Mouse (Mus musculus) kidney, postnatal 0 days (tissue): ENCODE measurements at regions not wholly inside any gene's neighbourhood (a gene's known extent, or its start where the extent isn't known, plus 50 kb on each side); places are given as distances from the start of the nearest gene placed in this dataset.

ENCODE experiments used
- ATAC-seq: fragments of 200-750 bp; cut with Nextera tagmentation; replicated peaks from 2 replicates; pipeline ENCODE4 v1.8.0; 2017; ENCODE audit warnings: low read depth, moderate number of reproducible peaks, moderate TSS enrichment, moderate library complexity; ENCODE audit not compliant: low FRiP score
- DNase-seq: peaks from one replicate; pipeline ENCODE4 v3.0.0-alpha.2; 2016; ENCODE audit warnings: low spot score
- H3K27ac ChIP-seq: fragments of 300-500 bp; sonication (generic); 2 replicates; pipeline ENCODE4 v1.5.1; 2014; ENCODE audit warnings: mild to moderate bottlenecking
- H3K27me3 ChIP-seq: fragments of 300-500 bp; sonication (generic); 2 replicates; pipeline ENCODE4 v1.6.1; 2014; ENCODE audit warnings: low read length, mixed read lengths; ENCODE audit not compliant: insufficient read depth
- H3K36me3 ChIP-seq: fragments of 300-500 bp; sonication (generic); 2 replicates; pipeline ENCODE4 v1.6.1; 2014; ENCODE audit warnings: low read length, mixed read lengths; ENCODE audit not compliant: insufficient read depth
- H3K4me1 ChIP-seq: fragments of 300-500 bp; sonication (generic); replicated peaks from 2 replicates; pipeline ENCODE4 v1.6.1; 2014; ENCODE audit warnings: antibody characterized with exemption, low read length, mixed read lengths; ENCODE audit not compliant: insufficient read depth
- H3K4me2 ChIP-seq: fragments of 300-500 bp; sonication (generic); 2 replicates; pipeline ENCODE4 v1.6.1; 2014; ENCODE audit warnings: mild to moderate bottlenecking, low read length, moderate library complexity, mixed read lengths
- H3K4me3 ChIP-seq: fragments of 300-500 bp; sonication (generic); replicated peaks from 2 replicates; pipeline ENCODE4 v1.5.1; 2014; ENCODE audit warnings: low read depth, low read length
- H3K9ac ChIP-seq: fragments of 300-500 bp; sonication (generic); 2 replicates; pipeline ENCODE4 v1.6.1; 2014; ENCODE audit warnings: low read depth, low read length
- H3K9me3 ChIP-seq: fragments of 300-500 bp; sonication (generic); replicated peaks from 2 replicates; pipeline ENCODE4 v1.6.1; 2016; ENCODE audit warnings: low read length, inconsistent platforms, mixed read lengths
- CTCF ChIP-seq: IDR thresholded peaks from 2 replicates; pipeline ENCODE4 v1.5.1; 2016; ENCODE audit warnings: antibody characterized with exemption, low read depth, mild to moderate bottlenecking, moderate library complexity
- WGBS: fragments of 180-500 bp; shearing (Covaris S2); extraction: QIAGEN DNeasy Blood & Tissue Kit; methylation state at CpG from one replicate; pipeline ENCODE4 v1.1.7; 2014; 5-methylcytosine and 5-hydroxymethylcytosine counted together

DNA sequence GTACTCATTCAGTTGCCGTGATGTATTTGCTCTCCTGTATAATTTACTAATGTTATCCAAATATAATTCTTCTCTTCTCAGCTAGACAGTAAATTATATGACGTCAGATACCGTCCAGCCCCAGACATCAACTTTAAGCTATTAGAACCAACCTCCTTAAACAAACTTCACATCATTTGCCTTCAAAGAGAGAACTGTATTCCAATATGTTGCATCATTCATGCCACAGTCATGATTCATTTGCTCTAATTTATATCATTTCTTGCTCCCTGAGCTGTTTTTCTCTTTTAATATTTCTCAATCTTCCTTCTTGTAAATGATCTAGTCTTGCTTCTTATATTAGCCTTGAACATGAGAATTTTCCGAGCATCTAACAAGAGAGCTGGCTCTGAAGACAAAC lies 882.7 kb upstream of the Gm7489 start:
- Histone ChIP-seq H3K27ac (no peak overlapping the region), H3K9me3 (no peaks in the 10 kb centered on the region), H3K27me3 (no peaks in the 10 kb centered on the region), H3K4me2 (no peak overlapping the region), H3K36me3 (no peaks in the 10 kb centered on the region), H3K4me1 (no peaks in the 10 kb centered on the region), H3K9ac (no peak overlapping the region), H3K4me3 (no peak overlapping the region)
- no peak for ATAC-seq
- DNase-seq = no peak
- no peak for TF ChIP-seq CTCF
- 63% methylated on average over 4 of the region's 4 CpGs for WGBS

- H3K27ac ChIP-seq = no peak overlapping the region
- H3K9me3 ChIP-seq = no peaks in the 10 kb centered on the region
- no peaks in the 10 kb centered on the region for H3K4me1 ChIP-seq
- no peak overlapping the region for H3K4me3 ChIP-seq
- no peak for DNase-seq
- no peaks in the 10 kb centered on the region for H3K27me3 ChIP-seq
- no peak overlapping the region for H3K9ac ChIP-seq
- no peaks in the 10 kb centered on the region for H3K36me3 ChIP-seq
- TF ChIP-seq CTCF = no peak
- ATAC-seq = no peak
- no peak overlapping the region for H3K4me2 ChIP-seq
These were observed 880.6 kb upstream of the Gm7489 start for GRCm38 (mm10) chr15:53004078-53004477.

GRCm38 (mm10) chr15:53006844-53007243 lies 877.9 kb upstream of the Gm7489 start:
- Histone ChIP-seq H3K36me3 (no peaks in the 10 kb centered on the region), H3K4me3 (no peak overlapping the region), H3K27ac (no peak overlapping the region), H3K27me3 (no peaks in the 10 kb centered on the region), H3K4me2 (no peak overlapping the region), H3K9me3 (no peaks in the 10 kb centered on the region), H3K9ac (no peak overlapping the region), H3K4me1 (no peaks in the 10 kb centered on the region)
- ATAC-seq = no peak
- DNase-seq = no peak
- 30% methylated on average over 1 of the region's 1 CpGs for WGBS
- TF ChIP-seq CTCF = no peak

DNA sequence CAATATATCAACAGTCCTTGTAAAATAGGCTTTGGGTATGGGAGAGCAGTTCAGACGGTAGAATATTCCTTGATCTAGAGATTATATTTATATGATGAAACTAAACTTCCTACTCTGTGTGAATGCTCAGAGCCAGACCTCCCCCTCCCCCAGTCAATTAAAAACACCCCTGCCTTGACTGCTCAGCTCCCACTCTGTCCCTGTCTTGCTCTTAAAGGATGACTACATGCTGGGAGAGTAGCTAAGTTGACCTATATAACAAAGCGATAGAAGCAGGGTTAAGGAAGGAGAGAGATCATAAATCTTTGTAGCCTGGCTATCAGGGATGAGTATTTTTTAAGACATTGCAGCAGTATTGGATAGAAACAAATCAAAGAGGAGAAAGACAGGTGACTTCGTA lies 875.4 kb upstream of the Gm7489 start:
- H3K4me3 ChIP-seq = no peak overlapping the region
- ATAC-seq (no peak), DNase-seq (no peak)
- H3K4me2 ChIP-seq = no peak overlapping the region
- 82% methylated on average over 3 of the region's 3 CpGs for WGBS
- H3K9ac ChIP-seq = no peak overlapping the region
- no peak overlapping the region for H3K27ac ChIP-seq
- H3K27me3 ChIP-seq = no peaks in the 10 kb centered on the region
- no peak for TF ChIP-seq CTCF
- H3K9me3 ChIP-seq = no peaks in the 10 kb centered on the region
- H3K4me1 ChIP-seq = no peaks in the 10 kb centered on the region
- no peaks in the 10 kb centered on the region for H3K36me3 ChIP-seq
